Mouse (Mus musculus) intestine, postnatal 0 days (tissue): ENCODE data around the gene Rhob. TPM values are rescaled to one million over a fixed set of nuclear protein-coding genes. Genes with fewer than 3 reads are reported as not detected.
A peak's percentile ranks its signal among the peaks of the same experiment; 100 is the strongest.

Experiments used
- ATAC-seq: fragments of 200-750 bp; cut with Nextera tagmentation; 2 replicates; pipeline ENCODE4 v1.8.0; 2017; ENCODE audit warnings: mild to moderate bottlenecking, moderate TSS enrichment, moderate library complexity
- H3K27ac ChIP-seq: fragments of 300-500 bp; sonication (generic); 2 replicates; pipeline ENCODE4 v1.5.1; 2014; ENCODE audit warnings: mild to moderate bottlenecking, low read depth, low read length, moderate library complexity
- H3K27me3 ChIP-seq: fragments of 300-500 bp; sonication (generic); replicated peaks from 2 replicates; pipeline ENCODE4 v1.6.1; 2014; ENCODE audit warnings: low read length, mixed read lengths; ENCODE audit not compliant: control insufficient read depth, insufficient read depth
- H3K36me3 ChIP-seq: fragments of 300-500 bp; sonication (generic); 2 replicates; pipeline ENCODE4 v1.6.1; 2014; ENCODE audit warnings: mild to moderate bottlenecking, moderate library complexity; ENCODE audit not compliant: control insufficient read depth, insufficient read depth
- H3K4me1 ChIP-seq: fragments of 300-500 bp; sonication (generic); replicated peaks from 2 replicates; pipeline ENCODE4 v1.6.1; 2014; ENCODE audit warnings: antibody characterized with exemption, low read length, mixed read lengths; ENCODE audit not compliant: control insufficient read depth, insufficient read depth
- H3K4me2 ChIP-seq: fragments of 300-500 bp; sonication (generic); replicated peaks from 2 replicates; pipeline ENCODE4 v1.6.1; 2014; ENCODE audit warnings: low read depth, mild to moderate bottlenecking, moderate library complexity
- H3K4me3 ChIP-seq: fragments of 300-500 bp; sonication (generic); 2 replicates; pipeline ENCODE4 v1.5.1; 2014; ENCODE audit warnings: low read depth, low read length
- H3K9ac ChIP-seq: fragments of 300-500 bp; sonication (generic); 2 replicates; pipeline ENCODE4 v1.6.1; 2014; ENCODE audit warnings: mild to moderate bottlenecking, low read depth, low read length
- H3K9me3 ChIP-seq: fragments of 300-500 bp; sonication (generic); 2 replicates; pipeline ENCODE4 v1.6.1; 2016; ENCODE audit warnings: mixed run types; ENCODE audit not compliant: control insufficient read depth
- CTCF ChIP-seq: sonication (generic); IDR thresholded peaks from 2 replicates; pipeline ENCODE4 v1.5.1; 2016; ENCODE audit warnings: low read depth, mild to moderate bottlenecking, control low read depth, antibody characterized with exemption, moderate library complexity
- WGBS: fragments of 180-500 bp; shearing (Covaris S2); extraction: QIAGEN DNeasy Blood & Tissue Kit; methylation state at CpG from one replicate; pipeline ENCODE4 v1.1.7; 2014; 5-methylcytosine and 5-hydroxymethylcytosine counted together
- polyA plus RNA-seq: library from polyadenylated mRNA; unstranded; fragments of >200 nt; fragmentation: Nextera tagmentation; extraction: Ambion mirVana; gene quantifications from 2 replicates; pipeline ENCODE4 v1.2.1, GENCODE M21; 2015

The Rhob gene
- polyA plus RNA-seq, 1 experiment from 2014 or later: 29.7 TPM

- Histone ChIP-seq H3K27me3 (no peaks in the 10 kb centered on the region), H3K9me3 (no peaks in the 10 kb centered on the region), H3K4me3 (no peak overlapping the region), H3K4me1 (0 out of 2 replicates have a peak, but pooled peaks cover 3% of the 10 kb centered on the region), H3K9ac (no peak overlapping the region), H3K36me3 (no peaks in the 10 kb centered on the region), H3K27ac (no peak overlapping the region), H3K4me2 (no peak overlapping the region)
- 53% methylated on average over 5 of the region's 5 CpGs for WGBS
- TF ChIP-seq CTCF: peak; percentile 30; the same call in 1 of the 2 replicates
- peak; percentile 80 for ATAC-seq
Observed at GRCm38 (mm10) chr12:8487959-8488651, 11.7 kb downstream of the Rhob start.

- H3K27ac ChIP-seq: no peak overlapping the region
- no peak for TF ChIP-seq CTCF
Observed at GRCm38 (mm10) chr12:8487281-8487680, 12.5 kb downstream of the Rhob start.

GRCm38 (mm10) chr12:8485247-8485646 lies 14.6 kb downstream of the Rhob start:
- no peaks in the 10 kb centered on the region for H3K9me3 ChIP-seq
- H3K9ac ChIP-seq: no peak overlapping the region
- no peak overlapping the region for H3K27ac ChIP-seq
- TF ChIP-seq CTCF: no peak
- no peak for ATAC-seq
- H3K36me3 ChIP-seq: no peaks in the 10 kb centered on the region
- H3K27me3 ChIP-seq: no peaks in the 10 kb centered on the region
- no peak overlapping the region for H3K4me3 ChIP-seq
- 76% methylated on average over 7 of the region's 7 CpGs for WGBS
- H3K4me1 ChIP-seq: no peaks in the 10 kb centered on the region
- H3K4me2 ChIP-seq: no peak overlapping the region

More at GRCm38 (mm10) chr12:8487281-8487680, 12.5 kb downstream of the Rhob start:
- ATAC-seq: no peak
- H3K4me2 ChIP-seq: no peak overlapping the region
- H3K4me1 ChIP-seq: no peaks in the 10 kb centered on the region
- WGBS: 83% methylated on average over 1 of the region's 1 CpGs
- no peaks in the 10 kb centered on the region for H3K27me3 ChIP-seq
- H3K4me3 ChIP-seq: no peak overlapping the region
- H3K9me3 ChIP-seq: no peaks in the 10 kb centered on the region
- H3K9ac ChIP-seq: no peak overlapping the region
- H3K36me3 ChIP-seq: no peaks in the 10 kb centered on the region

- Histone ChIP-seq H3K9me3 (no peaks in the 10 kb centered on the region), H3K27me3 (no peaks in the 10 kb centered on the region), H3K4me2 (no peak overlapping the region), H3K9ac (no peak overlapping the region), H3K36me3 (no peaks in the 10 kb centered on the region), H3K4me3 (no peak overlapping the region), H3K4me1 (no peaks in the 10 kb centered on the region), H3K27ac (no peak overlapping the region)
- TF ChIP-seq CTCF: no peak
- 71% methylated on average over 2 of the region's 2 CpGs for WGBS
- ATAC-seq: no peak
Observed at GRCm38 (mm10) chr12:8482169-8482568, 17.6 kb downstream of the Rhob start.

- no peak overlapping the region for H3K9ac ChIP-seq
- WGBS: 76% methylated on average over 6 of the region's 6 CpGs
- H3K27ac ChIP-seq: no peak overlapping the region
- H3K27me3 ChIP-seq: no peaks in the 10 kb centered on the region
- TF ChIP-seq CTCF: no peak
- no peaks in the 10 kb centered on the region for H3K9me3 ChIP-seq
- H3K4me1 ChIP-seq: no peaks in the 10 kb centered on the region
- H3K4me2 ChIP-seq: no peak overlapping the region
- no peak overlapping the region for H3K4me3 ChIP-seq
- ATAC-seq: no peak
- H3K36me3 ChIP-seq: no peaks in the 10 kb centered on the region
Observed at GRCm38 (mm10) chr12:8474836-8475387, 24.9 kb downstream of the Rhob start.

GRCm38 (mm10) chr12:8472591-8473358 lies 27.0 kb downstream of the Rhob start:
- Histone ChIP-seq H3K27me3 (no peaks in the 10 kb centered on the region), H3K9ac (no peak overlapping the region), H3K9me3 (no peaks in the 10 kb centered on the region), H3K27ac (no peak overlapping the region), H3K4me1 (0 out of 2 replicates have a peak, but pooled peaks cover 4% of the 10 kb centered on the region), H3K4me3 (no peak overlapping the region), H3K36me3 (no peaks in the 10 kb centered on the region), H3K4me2 (no peak overlapping the region)
- no peak; the same call in 1 of the 2 replicates for ATAC-seq
- 60% methylated on average over 7 of the region's 7 CpGs for WGBS
- TF ChIP-seq CTCF: no peak
